Mouse (Mus musculus): ENCODE data around the gene Cd83.

Gene Cd83

DNA sequence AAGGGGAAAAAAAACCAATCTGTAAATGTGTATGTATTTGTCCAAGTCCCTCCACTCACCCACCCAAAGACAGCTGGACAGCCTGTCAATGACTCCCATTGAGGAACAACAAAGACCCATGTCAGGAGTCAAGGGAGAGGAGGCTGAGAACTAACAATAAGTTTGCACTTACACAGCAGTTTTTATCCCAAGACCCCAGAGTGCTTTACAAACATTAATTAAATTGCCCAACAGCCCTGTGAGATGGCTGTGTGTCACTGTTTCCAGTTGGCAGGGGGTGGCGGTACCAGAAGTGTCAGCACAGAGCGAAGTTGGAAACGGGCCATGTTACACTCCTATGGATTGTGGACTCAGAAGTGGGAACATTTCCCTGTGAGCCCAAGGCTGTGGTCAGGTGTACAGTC is 22.7 kb downstream of the Cd83 start:
- DNase-seq = no peak

- DNase-seq = no peak
These were observed 26.0 kb downstream of the Cd83 start for GRCm38 (mm10) chr13:43810621-43811020.

DNA sequence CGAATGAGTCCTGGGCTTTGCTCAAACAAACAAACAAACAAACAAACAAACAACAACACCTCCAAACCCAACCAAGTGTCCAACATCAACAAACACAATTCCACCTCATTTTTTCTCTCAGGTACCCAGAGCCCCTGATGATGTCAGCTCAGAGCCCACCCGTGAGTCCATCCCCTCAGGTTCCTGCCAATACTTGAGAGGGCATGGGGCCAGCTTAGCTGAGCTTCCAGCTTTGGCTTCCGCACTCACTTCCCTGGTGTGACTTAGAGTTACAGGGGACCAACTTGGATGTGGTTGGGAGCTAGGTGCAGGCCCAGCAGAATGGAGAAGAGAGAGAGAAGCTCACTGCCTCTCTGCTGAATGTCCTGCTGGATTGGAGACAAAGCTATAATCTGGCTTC is 27.3 kb downstream of the Cd83 start:
- DNase-seq = no peak

DNA sequence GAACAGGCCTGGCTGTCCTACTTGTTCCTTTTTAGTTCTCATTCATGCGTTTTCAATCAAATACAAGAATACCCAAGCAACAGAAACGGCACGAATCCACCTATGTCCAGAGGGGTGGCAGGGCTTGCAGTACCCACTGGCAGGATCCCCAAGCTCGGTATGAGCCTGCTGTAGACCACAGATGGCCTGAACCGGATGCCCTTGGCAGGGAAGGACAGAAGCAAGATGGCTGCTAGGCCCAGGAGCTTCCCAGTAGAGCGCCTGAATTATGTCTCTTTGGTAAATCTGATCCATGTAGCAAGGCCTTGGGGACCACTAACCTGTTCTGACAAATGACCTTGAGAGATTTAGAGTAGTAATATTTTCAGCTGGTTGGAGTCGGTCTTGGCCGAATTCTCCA is 28.9 kb downstream of the Cd83 start:
- no peak for DNase-seq

DNA sequence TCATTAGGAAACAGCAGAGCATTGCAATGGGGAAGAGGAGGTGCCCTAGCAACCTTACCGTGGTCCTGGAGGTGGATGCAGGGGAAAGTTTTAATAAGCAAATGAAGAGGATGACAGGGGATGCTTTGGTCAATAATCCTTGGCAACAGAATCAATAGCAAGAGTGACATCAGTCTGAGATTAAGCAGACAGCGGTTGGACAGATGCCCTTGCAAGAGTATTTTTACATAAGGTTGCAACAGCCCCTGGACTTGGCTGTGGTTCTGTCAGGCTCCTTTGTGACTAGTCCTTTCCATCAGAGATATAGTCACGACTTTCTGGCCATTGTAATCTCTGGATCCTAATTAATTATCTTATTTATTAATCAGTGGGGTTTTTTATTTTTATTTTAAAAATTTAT is 32.9 kb downstream of the Cd83 start:
- DNase-seq = no peak

- DNase-seq = no peak
These were observed 33.9 kb downstream of the Cd83 start for GRCm38 (mm10) chr13:43818307-43819019.

DNA sequence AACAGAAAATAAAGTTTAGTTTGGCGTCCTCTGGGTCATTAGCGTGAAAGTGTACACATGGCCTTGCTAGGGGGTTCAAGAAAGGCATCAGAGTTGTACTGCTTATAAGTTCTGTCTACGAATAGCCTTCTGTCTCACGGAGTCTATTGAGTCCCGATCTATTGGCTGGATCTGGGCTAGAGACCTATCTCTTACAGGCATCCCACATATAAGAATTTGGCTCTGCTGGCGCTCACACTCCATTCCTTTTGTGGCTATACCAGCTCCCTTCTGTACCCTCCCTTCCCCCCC is 34.4 kb downstream of the Cd83 start:
- no peak for DNase-seq

DNA sequence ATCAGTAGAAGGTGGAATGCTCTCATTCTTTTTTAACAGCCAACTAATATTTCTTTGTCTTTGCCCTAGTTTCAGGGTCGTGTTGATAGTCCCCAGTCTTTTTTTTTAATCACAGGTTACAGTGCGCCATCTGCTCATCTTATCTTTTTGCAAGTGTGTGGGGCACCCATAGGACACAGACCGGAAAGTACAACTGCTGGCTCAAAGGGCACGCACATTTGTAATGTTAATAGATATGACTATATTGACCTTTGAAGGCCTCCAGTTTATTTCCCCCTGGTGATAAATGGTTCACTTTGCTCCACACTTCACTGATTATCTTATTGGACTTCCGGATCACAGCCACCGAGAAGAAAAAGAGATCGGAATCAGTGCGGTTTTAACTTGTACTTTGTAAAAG is 35.5 kb downstream of the Cd83 start:
- no peak for DNase-seq

GRCm38 (mm10) chr13:43822306-43822705 is 37.7 kb downstream of the Cd83 start:
- DNase-seq = no peak

DNA sequence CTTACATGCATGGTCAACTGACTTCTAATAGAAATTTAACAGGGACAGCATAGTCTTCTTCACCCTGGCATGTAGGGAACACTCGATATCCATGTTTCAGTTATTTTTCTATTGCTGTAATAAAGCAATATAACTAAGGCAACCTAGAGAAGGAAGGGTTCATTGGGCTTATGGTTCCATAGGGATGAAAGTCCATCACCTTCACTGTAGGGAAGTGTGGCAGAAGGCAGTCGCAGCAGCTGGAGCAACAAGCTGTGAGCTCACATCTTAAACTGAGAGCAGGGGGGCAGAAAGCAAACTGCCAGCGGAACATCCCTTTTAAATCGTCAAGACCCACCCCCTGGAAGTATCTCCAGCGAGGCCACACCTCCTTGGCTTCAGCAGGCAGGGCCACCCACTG is 44.1 kb downstream of the Cd83 start:
- no peak for DNase-seq

DNA sequence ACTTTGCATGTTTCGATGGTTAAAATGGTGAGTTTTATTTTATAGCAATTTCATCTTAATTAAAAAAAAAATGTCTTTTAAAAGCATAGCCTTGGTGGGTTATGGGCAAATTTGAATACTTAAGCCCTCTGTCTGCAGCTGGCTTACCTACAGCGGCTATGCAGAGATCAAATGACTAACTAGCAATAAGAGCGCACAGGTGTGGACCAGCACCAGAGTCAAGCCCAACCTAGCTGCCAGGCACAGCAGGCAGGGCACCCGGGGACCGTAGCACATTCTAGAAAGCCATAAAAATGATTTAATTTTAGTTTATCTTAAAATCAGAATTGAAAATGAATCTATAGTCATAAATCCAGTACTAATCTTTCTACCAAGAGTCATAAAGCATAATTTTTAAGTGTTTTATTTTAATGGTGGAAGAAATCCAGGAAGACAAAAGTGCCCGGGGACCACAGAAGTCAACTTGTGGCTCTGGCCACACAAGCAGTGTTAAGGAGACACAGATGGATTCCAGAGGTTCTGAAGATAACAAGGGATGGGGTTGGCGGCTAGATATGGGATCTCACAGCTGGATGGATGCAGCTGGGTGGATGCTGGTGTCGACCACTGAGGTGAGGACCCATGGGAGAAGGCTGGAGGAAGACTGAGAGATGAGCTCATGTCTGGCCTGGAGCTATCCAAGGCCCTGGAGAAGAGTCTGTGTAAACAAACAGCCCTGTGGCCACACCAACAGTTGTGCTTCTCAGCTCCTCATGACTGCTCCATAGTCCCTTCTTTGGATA is 46.5 kb downstream of the Cd83 start:
- peak; percentile 56 to 70 for DNase-seq

DNA sequence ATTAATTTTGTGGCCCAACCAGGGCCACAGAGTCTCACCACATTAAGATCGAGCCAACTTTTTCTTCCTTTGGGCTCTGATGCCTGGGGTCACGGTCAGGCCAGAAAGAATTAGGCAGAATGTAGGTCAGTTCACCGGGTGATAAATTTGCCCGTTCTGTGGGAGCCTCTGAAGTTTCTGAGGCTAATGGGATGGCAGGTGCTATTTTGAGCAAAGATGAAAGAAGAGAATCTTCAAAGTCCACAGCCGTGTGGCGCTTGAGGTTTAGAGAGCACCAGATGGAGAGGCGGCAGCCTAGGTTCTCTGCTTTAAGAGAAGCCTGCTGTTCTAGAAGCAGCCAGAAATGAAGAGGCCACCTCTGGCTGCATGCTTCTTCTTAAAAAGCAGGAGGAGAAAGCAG is 48.2 kb downstream of the Cd83 start:
- DNase-seq = peak; percentile 12 to 17

DNA sequence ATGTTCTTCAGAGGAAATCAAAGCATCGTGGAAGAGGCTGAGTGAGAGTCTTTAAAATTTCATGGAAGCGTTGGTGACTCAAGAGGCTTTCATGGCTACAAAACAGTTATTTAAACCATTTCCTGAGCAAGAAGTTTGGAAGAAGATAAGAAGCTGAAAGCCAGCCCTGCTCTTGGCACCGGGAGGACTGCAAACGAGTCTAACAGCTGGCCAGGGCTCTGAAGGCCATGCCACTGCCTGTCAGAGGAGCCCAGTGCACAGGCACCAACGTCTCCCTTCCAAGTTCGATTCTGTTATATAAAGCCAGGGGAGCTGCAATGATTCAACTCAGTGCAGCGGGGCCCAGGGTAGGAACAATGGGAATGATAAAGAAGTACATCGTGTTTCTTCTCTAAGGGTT is 51.8 kb downstream of the Cd83 start:
- no peak for DNase-seq

DNA sequence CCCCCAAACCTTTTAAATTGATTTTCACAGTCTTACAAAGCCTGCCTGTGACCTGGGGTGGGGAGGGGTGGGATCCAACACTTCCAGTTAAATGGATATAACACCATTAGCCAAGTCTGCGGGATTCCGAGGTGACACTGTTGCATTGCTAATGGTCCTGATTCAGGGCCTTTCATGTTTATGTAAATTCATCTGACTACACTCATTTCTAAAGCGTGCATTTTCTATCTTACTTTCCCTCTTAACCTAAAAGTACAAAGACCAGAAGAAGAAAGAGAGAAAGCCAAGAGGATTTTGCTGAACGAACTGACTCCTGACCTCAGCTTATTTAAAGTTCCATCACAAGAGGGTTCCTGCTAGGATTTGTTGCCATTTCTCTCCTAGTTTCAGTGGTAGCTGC is 53.2 kb downstream of the Cd83 start:
- no peak for DNase-seq

- DNase-seq = no peak
These were observed 60.6 kb downstream of the Cd83 start for GRCm38 (mm10) chr13:43845151-43845550.

DNA sequence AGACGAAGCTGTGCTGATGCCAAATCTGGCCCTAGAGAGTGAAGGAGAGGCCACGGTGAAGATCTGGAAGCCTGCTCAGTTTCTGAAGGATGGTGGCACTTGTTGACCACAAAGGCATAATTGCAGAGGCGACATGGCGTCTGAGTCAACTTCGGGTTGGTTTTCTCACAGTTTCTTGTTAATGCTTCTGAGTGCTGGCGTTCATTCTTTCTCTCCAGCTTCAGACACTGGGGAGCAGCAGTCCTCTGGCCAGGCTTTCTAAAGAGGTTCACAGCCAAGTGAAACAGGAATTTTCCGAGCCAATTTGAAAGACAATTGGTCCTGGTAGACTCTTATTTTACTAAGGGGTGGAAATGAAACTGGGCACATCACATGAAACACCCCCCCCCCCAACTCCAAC is 62.6 kb downstream of the Cd83 start:
- DNase-seq = no peak

DNA sequence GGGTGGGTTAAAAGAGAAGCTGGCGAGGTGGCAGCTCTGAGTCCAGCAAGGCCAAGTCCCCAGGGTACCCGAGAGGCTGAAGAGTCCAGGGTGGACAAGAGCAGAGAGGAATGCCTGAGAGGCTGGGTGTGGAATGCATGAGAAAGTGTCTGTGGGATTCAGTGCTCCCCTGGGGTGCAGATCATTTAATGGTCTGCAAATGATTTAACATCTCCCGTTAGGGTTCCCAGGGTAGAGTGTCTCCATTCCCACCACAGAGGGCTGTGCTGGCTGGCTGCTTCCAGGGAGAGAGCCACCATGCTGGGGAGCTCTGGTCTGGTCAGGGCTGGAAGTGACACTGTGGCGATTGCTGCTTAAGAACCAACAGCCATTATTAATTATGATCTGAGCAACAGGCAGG is 65.2 kb downstream of the Cd83 start:
- peak; percentile 28 to 45 for DNase-seq

DNA sequence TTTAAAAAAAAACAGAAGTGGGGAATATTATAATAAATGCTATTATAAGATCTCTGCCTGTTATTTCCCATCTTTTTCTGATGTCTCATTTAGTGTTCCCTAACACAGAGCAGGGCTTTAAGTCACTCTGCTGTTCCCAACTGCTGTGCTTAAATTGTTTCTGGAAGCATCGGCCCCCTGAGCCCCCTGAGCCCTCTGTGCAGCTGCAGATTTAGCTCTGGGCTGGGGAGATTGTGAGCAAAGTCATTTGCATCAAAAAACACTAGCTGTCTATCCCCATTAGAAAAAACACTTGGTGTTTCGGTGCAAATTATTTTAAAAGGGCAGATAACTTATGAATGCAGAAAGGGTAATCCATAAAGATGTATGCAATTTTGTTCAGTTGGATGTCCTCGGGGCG is 66.5 kb downstream of the Cd83 start:
- DNase-seq = no peak
